Mouse (Mus musculus) CH12.LX (cell line): ENCODE measurements around the gene Igsf8. TPM values are rescaled to one million over a fixed set of nuclear protein-coding genes. Genes with fewer than 3 reads are reported as not detected.

Experiments used
- DNase-seq: peaks from one replicate; pipeline ENCODE4 v3.0.0-alpha.2; 2013; ENCODE audit errors: extremely low read depth
- H3K27ac ChIP-seq: 2 replicates; pipeline ENCODE4 v1.5.1; 2012; ENCODE audit warnings: low read depth, mild to moderate bottlenecking, control low read depth, moderate library complexity; ENCODE audit not compliant: insufficient read depth
- H3K27me3 ChIP-seq: replicated peaks from 2 replicates; pipeline ENCODE3; 2012; ENCODE audit warnings: inconsistent platforms
- H3K36me3 ChIP-seq, 2 experiments: replicated peaks in 1 of 2; 2 replicates each; pipeline versions ENCODE3 to v1.6.1; 2012; ENCODE audit warnings: inconsistent platforms in 1 of 2, low read length in 1 of 2, mild to moderate bottlenecking in 1 of 2, mixed read lengths in 1 of 2, moderate library complexity in 1 of 2; ENCODE audit not compliant: control insufficient read depth in 1 of 2, insufficient read depth in 1 of 2
- H3K4me1 ChIP-seq, 2 experiments: 2 replicates each; pipeline ENCODE4 v1.6.1; 2012; ENCODE audit warnings: inconsistent platforms in 1 of 2, moderate library complexity in 1 of 2; ENCODE audit not compliant: insufficient read depth in 2 of 2, control insufficient read depth in 1 of 2
- H3K4me2 ChIP-seq: 2 replicates; pipeline ENCODE4 v1.6.1; 2012; ENCODE audit warnings: low read depth, mild to moderate bottlenecking, control low read depth; ENCODE audit not compliant: poor library complexity, insufficient read depth, severe bottlenecking
- H3K4me3 ChIP-seq, 3 experiments: fragments of 150-350 bp in 1 of 3; sonication (generic) in 1 of 3; replicated peaks in 1 of 3; 2 replicates each; pipeline versions ENCODE3 to v1.5.1; 2011 to 2012; ENCODE audit warnings: low read depth in 2 of 3, low read length in 2 of 3, mild to moderate bottlenecking in 2 of 3, moderate library complexity in 2 of 3, control low read depth in 1 of 3, improper control_type of control experiment in 1 of 3, inconsistent platforms in 1 of 3, mixed read lengths in 1 of 3; ENCODE audit not compliant: poor library complexity in 1 of 3
- H3K79me2 ChIP-seq: replicated peaks from 2 replicates; pipeline ENCODE4 v1.6.1; 2012; ENCODE audit warnings: mild to moderate bottlenecking, moderate library complexity; ENCODE audit not compliant: control insufficient read depth, poor library complexity, insufficient read depth, severe bottlenecking; ENCODE audit errors: extremely low read depth
- H3K9ac ChIP-seq: 2 replicates; pipeline ENCODE4 v1.6.1; 2012; ENCODE audit warnings: low read depth, mild to moderate bottlenecking, control low read depth, moderate library complexity; ENCODE audit not compliant: insufficient read depth
- H3K9me3 ChIP-seq: replicated peaks from 2 replicates; pipeline ENCODE3; 2012; ENCODE audit warnings: low read length, inconsistent platforms, mixed read lengths
- BHLHE40 ChIP-seq: IDR thresholded peaks from 2 replicates; pipeline ENCODE4 v1.6.1; 2011; ENCODE audit warnings: mild to moderate bottlenecking, low read depth, low read length, improper control_type of control experiment
- CHD1 ChIP-seq: IDR thresholded peaks from 2 replicates; pipeline ENCODE4 v1.6.1; 2012; ENCODE audit warnings: low read depth, low read length, improper control_type of control experiment, inconsistent platforms
- CHD2 ChIP-seq: IDR thresholded peaks from 2 replicates; pipeline ENCODE4 v1.6.1; 2011; ENCODE audit warnings: low read length, improper control_type of control experiment
- CTCF ChIP-seq, 2 experiments: IDR thresholded peaks in 1 of 2; conservative IDR thresholded peaks in 1 of 2; 2 replicates each; pipeline ENCODE4 v1.5.1; 2011 to 2012; ENCODE audit warnings: low read depth in 2 of 2, low read length in 2 of 2, improper control_type of control experiment in 1 of 2, inconsistent platforms in 1 of 2, mild to moderate bottlenecking in 1 of 2, moderate library complexity in 1 of 2
- E2F4 ChIP-seq: IDR thresholded peaks from 2 replicates; pipeline ENCODE4 v1.6.1; 2011; ENCODE audit warnings: low read depth, low read length, improper control_type of control experiment; ENCODE audit not compliant: insufficient replicate concordance
- ELF1 ChIP-seq: IDR thresholded peaks from 2 replicates; pipeline ENCODE4 v1.6.1; 2014; ENCODE audit warnings: low read depth, mild to moderate bottlenecking, inconsistent platforms, low read length, improper control_type of control experiment
- ETS1 ChIP-seq: conservative IDR thresholded peaks from 2 replicates; pipeline ENCODE4 v1.6.1; 2012; ENCODE audit warnings: low read depth, mild to moderate bottlenecking, inconsistent platforms, low read length, improper control_type of control experiment, moderate library complexity
- GABPA ChIP-seq: IDR thresholded peaks from 2 replicates; pipeline ENCODE4 v1.6.1; 2012; ENCODE audit warnings: low read depth, low read length, improper control_type of control experiment, inconsistent platforms; ENCODE audit not compliant: insufficient replicate concordance
- HCFC1 ChIP-seq: IDR thresholded peaks from 2 replicates; pipeline ENCODE4 v1.6.1; 2012; ENCODE audit warnings: low read depth, mild to moderate bottlenecking, inconsistent platforms, low read length, improper control_type of control experiment
- IRF4 ChIP-seq: IDR thresholded peaks from 2 replicates; pipeline ENCODE4 v1.6.1; 2014; ENCODE audit warnings: low read depth, mild to moderate bottlenecking, inconsistent platforms, low read length, improper control_type of control experiment
- JUND ChIP-seq: conservative IDR thresholded peaks from 2 replicates; pipeline ENCODE4 v1.6.1; 2011; ENCODE audit warnings: low read depth, low read length, improper control_type of control experiment
- KAT2A ChIP-seq: IDR thresholded peaks from 2 replicates; pipeline ENCODE4 v1.6.1; 2012; ENCODE audit warnings: low read length, improper control_type of control experiment, inconsistent platforms; ENCODE audit not compliant: insufficient replicate concordance
- MAFK ChIP-seq: IDR thresholded peaks from 2 replicates; pipeline ENCODE4 v1.6.1; 2011; ENCODE audit warnings: low read length, improper control_type of control experiment; ENCODE audit not compliant: insufficient replicate concordance
- MAZ ChIP-seq: IDR thresholded peaks from 2 replicates; pipeline ENCODE4 v1.6.1; 2012; ENCODE audit warnings: low read depth, mild to moderate bottlenecking, inconsistent platforms, low read length, improper control_type of control experiment, moderate library complexity
- MEF2A ChIP-seq: IDR thresholded peaks from 2 replicates; pipeline ENCODE4 v1.6.1; 2014; ENCODE audit warnings: low read depth, mild to moderate bottlenecking, inconsistent platforms, low read length, improper control_type of control experiment, borderline replicate concordance
- MXI1 ChIP-seq: IDR thresholded peaks from 2 replicates; pipeline ENCODE4 v1.6.1; 2011; ENCODE audit warnings: mild to moderate bottlenecking, low read depth, low read length, improper control_type of control experiment
- MYC ChIP-seq: IDR thresholded peaks from 2 replicates; pipeline ENCODE4 v1.6.1; 2011; ENCODE audit warnings: low read depth, mild to moderate bottlenecking, improper control_type of control experiment, low read length
- RAD21 ChIP-seq: IDR thresholded peaks from 2 replicates; pipeline ENCODE4 v1.6.1; 2011; ENCODE audit warnings: low read depth, mild to moderate bottlenecking, low read length, improper control_type of control experiment, moderate library complexity
- TBP ChIP-seq: conservative IDR thresholded peaks from 2 replicates; pipeline ENCODE4 v1.6.1; 2011; ENCODE audit warnings: low read depth, low read length, improper control_type of control experiment
- TCF12 ChIP-seq: IDR thresholded peaks from 2 replicates; pipeline ENCODE4 v1.6.1; 2014; ENCODE audit warnings: low read depth, mild to moderate bottlenecking, inconsistent platforms, low read length, improper control_type of control experiment
- USF1 ChIP-seq: IDR thresholded peaks from 2 replicates; pipeline ENCODE4 v1.6.1; 2014; ENCODE audit warnings: low read depth, mild to moderate bottlenecking, inconsistent platforms, low read length, improper control_type of control experiment
- ZKSCAN1 ChIP-seq: IDR thresholded peaks from 2 replicates; pipeline ENCODE4 v1.6.1; 2012; ENCODE audit warnings: low read depth, inconsistent platforms, low read length, improper control_type of control experiment, borderline replicate concordance
- ZNF384 ChIP-seq: IDR thresholded peaks from 2 replicates; pipeline ENCODE4 v1.6.1; 2012; ENCODE audit warnings: low read depth, low read length, improper control_type of control experiment, inconsistent platforms
- dilution Hi-C: fragments of 300-500 bp; cut with MboI; formaldehyde crosslinking; loops from 2 replicates; pipeline ENCODE4 v1.14.3; 2020; ENCODE audit warnings: low sequenced_read_pairs; ENCODE audit not compliant: extremely low pct_unique_long_range_greater_than_20kb, extremely low pct_ligation_motif_present
- in situ Hi-C: fragments of 300-500 bp; cut with MboI; formaldehyde crosslinking; loops from 3 replicates; pipeline ENCODE4 v1.14.3; 2019; ENCODE audit warnings: low sequenced_read_pairs, low pct_ligation_motif_present, low pct_unique_long_range_greater_than_20kb, mixed read lengths
- polyA plus RNA-seq: library from polyadenylated mRNA; unstranded; fragments of >175 nt; gene quantifications from 2 replicates; pipeline ENCODE4 v1.2.1, GENCODE M21; 2012; ENCODE audit warnings: low read depth; ENCODE audit not compliant: insufficient read length
- total RNA-seq, 2 experiments: library from RNA; depleted of rRNA; stranded (reverse); fragments of 300-350 nt in 1 of 2; fragments of >200 nt in 1 of 2; gene quantifications; 2 replicates each; pipeline ENCODE4 v1.2.3; 2012 to 2014

Igsf8 gene
- total and polyA plus RNA-seq, 3 experiments = 7.4 to 37.0 (median 25.9) TPM

GRCm38 (mm10) chr1:172319346-172319745 lies 57.9 kb downstream of the Igsf8 start:
- H3K27me3 ChIP-seq = no peaks in the 10 kb centered on the region
- dilution Hi-C loops = no loop called here
- H3K9ac ChIP-seq = no peak overlapping the region

GRCm38 (mm10) chr1:172319921-172320411 lies 58.5 kb downstream of the Igsf8 start:
- peaks cover 15 to 51% of the 10 kb centered on the region in 2 experiments for H3K36me3 ChIP-seq
- no peak for DNase-seq
- TF ChIP-seq MXI1 (no peak), CHD1 (no peak), ZKSCAN1 (no peak), MEF2A (no peak), MYC (no peak), ZNF384 (no peak), BHLHE40 (no peak), TCF12 (no peak)
- TF ChIP-seq, all 38 proteins: peak for 0
- H3K9ac ChIP-seq = no peak overlapping the region
- H3K27ac ChIP-seq = no peak overlapping the region
- no peak overlapping the region for H3K4me3 ChIP-seq
- in situ Hi-C loops (loop anchor here (25.0 kb wide), 2 partner anchors 283 to 508 kb away; partner anchors contain the start of gene Vangl2), dilution Hi-C loops (no loop called here)
- no peaks in the 10 kb centered on the region for H3K9me3 ChIP-seq
- H3K4me2 ChIP-seq = no peak overlapping the region
- peaks cover 0 to 11% of the 10 kb centered on the region in 2 experiments; a peak in 2 of 4 replicates for H3K4me1 ChIP-seq
- no peaks in the 10 kb centered on the region for H3K27me3 ChIP-seq
- H3K79me2 ChIP-seq = no peaks in the 10 kb centered on the region

More at GRCm38 (mm10) chr1:172319346-172319745, 57.9 kb downstream of the Igsf8 start:
- H3K4me1 ChIP-seq = peaks cover 0 to 16% of the 10 kb centered on the region in 2 experiments; a peak in 2 of 4 replicates
- no peak for DNase-seq
- no peak overlapping the region for H3K4me2 ChIP-seq
- in situ Hi-C loops = loop anchor here (25.0 kb wide), 2 partner anchors 282 to 507 kb away; partner anchors contain the start of gene Vangl2
- H3K36me3 ChIP-seq = peaks cover 15 to 51% of the 10 kb centered on the region in 2 experiments
- TF ChIP-seq TBP (no peak), JUND (no peak), ELF1 (no peak), E2F4 (no peak), IRF4 (no peak), USF1 (no peak), KAT2A (no peak), MAFK (no peak), CHD2 (no peak), TCF12 (no peak), CTCF (conservative IDR thresholded peaks at IDR 0.05 in 1 of 2, IDR thresholded peaks at IDR 0.05 in 1 of 2; ENCODE audit: low read depth in 2 of 2, low read length in 2 of 2) (no peak), RAD21 (no peak), GABPA (no peak), HCFC1 (no peak), MAZ (no peak), ETS1 (no peak)
- TF ChIP-seq, all 38 proteins: peak for 0
- no peaks in the 10 kb centered on the region for H3K79me2 ChIP-seq
- no peak overlapping the region for H3K27ac ChIP-seq
- no peaks in the 10 kb centered on the region for H3K9me3 ChIP-seq
- no peak overlapping the region for H3K4me3 ChIP-seq
